Mouse (Mus musculus) midbrain, embryonic 16.5 days (tissue): ENCODE data around the gene Gm28038. TPM values are rescaled to one million over a fixed set of nuclear protein-coding genes. Genes with fewer than 3 reads are reported as not detected.

Experiments
- ATAC-seq: fragments of 200-750 bp; cut with Nextera tagmentation; 2 replicates; pipeline ENCODE4 v1.8.0; 2017; ENCODE audit warnings: moderate TSS enrichment
- H3K27ac ChIP-seq: fragments of 300-500 bp; sonication (generic); 2 replicates; pipeline ENCODE4 v1.5.1; 2014; ENCODE audit warnings: mild to moderate bottlenecking, low read length, mixed read lengths
- H3K27me3 ChIP-seq: fragments of 300-500 bp; sonication (generic); 2 replicates; pipeline ENCODE4 v1.6.1; 2014; ENCODE audit warnings: low read depth, low read length, mixed read lengths; ENCODE audit not compliant: control insufficient read depth, insufficient read depth
- H3K36me3 ChIP-seq: fragments of 300-500 bp; sonication (generic); 2 replicates; pipeline ENCODE4 v1.6.1; 2014; ENCODE audit warnings: mild to moderate bottlenecking, low read length, moderate library complexity, mixed read lengths; ENCODE audit not compliant: control insufficient read depth, insufficient read depth
- H3K4me1 ChIP-seq: fragments of 300-500 bp; sonication (generic); 2 replicates; pipeline ENCODE4 v1.6.1; 2014; ENCODE audit warnings: mild to moderate bottlenecking, low read length, mixed read lengths; ENCODE audit not compliant: control insufficient read depth, insufficient read depth
- H3K4me2 ChIP-seq: fragments of 300-500 bp; sonication (generic); 2 replicates; pipeline ENCODE4 v1.6.1; 2014; ENCODE audit warnings: mild to moderate bottlenecking, low read length, mixed read lengths
- H3K4me3 ChIP-seq: fragments of 300-500 bp; sonication (generic); 2 replicates; pipeline ENCODE4 v1.5.1; 2014; ENCODE audit warnings: low read depth, mild to moderate bottlenecking, low read length, moderate library complexity, mixed read lengths
- H3K9ac ChIP-seq: fragments of 300-500 bp; sonication (generic); 2 replicates; pipeline ENCODE4 v1.6.1; 2014; ENCODE audit warnings: low read depth, low read length, mixed read lengths
- H3K9me3 ChIP-seq: fragments of 300-500 bp; sonication (generic); replicated peaks from 2 replicates; pipeline ENCODE4 v1.6.1; 2014; ENCODE audit warnings: mild to moderate bottlenecking, low read length, mixed read lengths; ENCODE audit not compliant: control insufficient read depth, poor library complexity, severe bottlenecking
- WGBS: fragments of 180-500 bp; shearing (Covaris S2); extraction: QIAGEN DNeasy Blood & Tissue Kit; methylation state at CpG from one replicate; pipeline ENCODE4 v1.1.7; 2014; 5-methylcytosine and 5-hydroxymethylcytosine counted together
- polyA plus RNA-seq: library from polyadenylated mRNA; unstranded; fragments of >200 nt; fragmentation: Nextera tagmentation; extraction: Ambion mirVana; gene quantifications from 2 replicates; pipeline ENCODE4 v1.2.1, GENCODE M21; 2015

Gm28038 gene
- polyA plus RNA-seq: not detected in 2 replicates

GRCm38 (mm10) chr2:30280743-30281142 lies at the start of gene Gm28038:
Gm28038 (plus strand) TSS chr2:30281043.
- H3K9me3 ChIP-seq: no peaks in the 10 kb centered on the region
- H3K9ac ChIP-seq: no peak within 1 kb of the TSS
- peaks cover 8% of the 10 kb centered on the region for H3K4me1 ChIP-seq
- no peak within 1 kb of the TSS for H3K4me3 ChIP-seq
- 95% methylated on average over 11 of the region's 11 CpGs for WGBS
- ATAC-seq: no peak
- no peak within 1 kb of the TSS for H3K4me2 ChIP-seq
- no peak within 1 kb of the TSS for H3K27ac ChIP-seq
- no peaks in the 10 kb centered on the region for H3K27me3 ChIP-seq
- H3K36me3 ChIP-seq: peaks cover 4% of the 10 kb centered on the region; the same call in 1 of the 2 replicates

DNA sequence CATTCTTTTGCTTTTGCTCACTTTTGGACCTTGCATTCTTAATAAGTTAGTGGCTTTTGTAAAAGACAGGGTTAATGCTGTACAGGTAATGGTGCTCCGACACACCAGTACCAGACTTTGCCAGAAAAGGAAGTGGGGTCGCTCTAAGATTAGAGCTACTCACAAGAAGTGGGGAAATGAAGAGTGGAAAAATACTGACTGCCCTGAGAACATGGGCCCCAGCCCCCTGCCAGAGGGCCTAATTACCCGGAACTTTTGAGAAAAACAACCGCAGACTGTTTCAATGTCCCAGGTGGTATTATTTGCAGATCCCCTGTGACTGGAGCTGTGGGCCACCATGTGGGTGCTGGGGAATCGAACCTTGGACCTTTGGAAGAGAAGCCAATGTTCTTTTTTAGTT lies 45.2 kb upstream of the Gm28038 start:
- WGBS: 90% methylated on average over 5 of the region's 5 CpGs
- Histone ChIP-seq H3K4me3 (no peak overlapping the region), H3K4me2 (no peak overlapping the region), H3K9ac (no peak overlapping the region), H3K9me3 (no peaks in the 10 kb centered on the region), H3K36me3 (no peaks in the 10 kb centered on the region), H3K27me3 (no peaks in the 10 kb centered on the region), H3K4me1 (peaks cover 20% of the 10 kb centered on the region), H3K27ac (no peak overlapping the region)
- no peak for ATAC-seq

DNA sequence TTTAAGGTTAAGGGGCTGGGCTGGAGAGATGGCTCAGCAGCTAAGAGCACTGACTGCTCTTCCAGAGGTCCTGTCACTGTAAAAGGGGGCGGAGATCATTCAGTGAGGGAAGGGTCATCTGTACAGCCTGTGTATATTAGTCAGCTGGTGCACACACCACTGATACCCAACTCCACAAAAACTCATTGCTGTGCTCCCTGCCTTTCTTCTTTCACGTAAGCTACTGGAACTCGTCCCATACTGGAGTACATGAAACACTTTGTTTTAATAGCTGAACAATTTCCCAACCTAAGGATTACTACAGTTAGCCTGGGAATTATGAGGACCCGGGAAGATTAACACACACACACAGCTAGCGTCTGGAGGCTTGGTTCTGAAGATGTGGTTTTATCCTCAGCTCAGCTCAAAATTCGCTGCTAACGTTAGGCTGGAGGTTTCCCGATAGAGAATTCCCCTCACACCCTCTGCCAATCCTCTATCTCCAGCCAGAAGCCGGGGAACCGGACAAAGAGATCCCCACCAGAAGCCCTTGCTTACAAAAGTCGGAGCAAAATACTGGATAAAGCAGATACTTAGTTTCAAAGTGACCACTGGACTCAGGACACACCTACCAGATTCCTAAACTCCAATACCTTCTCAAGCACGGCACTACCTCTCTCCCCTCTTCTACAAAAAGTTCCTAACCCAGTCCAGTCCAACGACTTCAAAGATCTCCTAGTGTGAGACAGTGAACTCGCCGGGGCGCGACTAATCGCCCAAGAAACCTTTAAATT lies 44.2 kb upstream of the Gm28038 start:
- no peaks in the 10 kb centered on the region for H3K9me3 ChIP-seq
- peak overlapping the region; percentile 60 for H3K4me3 ChIP-seq
- peak overlapping the region; percentile 65 for H3K4me2 ChIP-seq
- H3K9ac ChIP-seq: peak overlapping the region; percentile 65
- 3% methylated on average over 18 of the region's 18 CpGs for WGBS
- H3K36me3 ChIP-seq: no peaks in the 10 kb centered on the region
- H3K27me3 ChIP-seq: no peaks in the 10 kb centered on the region
- no peak; the same call in 1 of the 2 replicates for ATAC-seq
- H3K4me1 ChIP-seq: peaks cover 20% of the 10 kb centered on the region
- H3K27ac ChIP-seq: peak overlapping the region; percentile 89

DNA sequence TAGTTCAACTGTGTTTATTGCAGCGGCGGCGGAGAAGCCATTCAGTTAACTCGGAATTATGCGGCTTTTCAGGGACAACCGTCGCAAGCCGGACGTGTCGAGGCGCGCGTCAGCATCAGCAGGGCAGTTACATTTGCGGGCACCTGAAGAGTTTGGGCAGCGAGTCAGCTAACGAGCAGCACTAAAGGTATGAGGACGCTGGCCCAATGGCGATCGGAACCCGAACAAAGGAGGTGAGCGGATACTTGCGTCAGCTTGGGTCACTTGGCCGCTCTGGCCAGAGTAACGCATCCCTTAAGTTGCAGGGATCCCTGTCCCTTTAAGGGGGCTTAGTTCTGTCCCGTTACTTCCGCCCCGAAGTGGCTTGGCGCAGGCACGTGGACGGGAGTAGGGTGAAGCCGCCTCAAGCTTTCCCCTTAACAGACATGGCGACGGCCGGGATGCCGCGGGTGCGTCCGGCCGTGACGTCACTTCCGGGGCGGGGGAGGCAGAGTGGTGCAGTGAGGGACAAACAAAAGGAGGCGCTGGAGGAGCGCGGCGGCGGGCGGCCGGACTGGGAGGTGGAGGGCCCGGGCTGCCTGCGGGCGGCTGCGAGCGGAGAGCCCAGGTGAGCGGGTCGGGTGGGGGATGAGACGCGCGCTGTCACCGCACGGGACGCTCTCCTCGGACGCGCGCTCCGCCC lies 43.5 kb upstream of the Gm28038 start, which contains the start of gene Lrrc8a:
Gene Lrrc8a (plus strand): TSS at position 517 of the 682 bp plus-strand sequence.
- H3K9ac ChIP-seq: peak within 1 kb of the TSS; percentile 87
- no peaks in the 10 kb centered on the region for H3K36me3 ChIP-seq
- H3K27ac ChIP-seq: peak within 1 kb of the TSS; percentile 89
- H3K4me3 ChIP-seq: peak within 1 kb of the TSS; percentile 60
- H3K9me3 ChIP-seq: no peaks in the 10 kb centered on the region
- peaks cover 20% of the 10 kb centered on the region for H3K4me1 ChIP-seq
- H3K4me2 ChIP-seq: peak within 1 kb of the TSS; percentile 95
- no peaks in the 10 kb centered on the region for H3K27me3 ChIP-seq
- ATAC-seq: peak; percentile 98
- WGBS: under 1% methylated on average over 61 of the region's 67 CpGs

GRCm38 (mm10) chr2:30237881-30238280 lies 43.0 kb upstream of the Gm28038 start:
- Histone ChIP-seq H3K4me3 (peak overlapping the region; percentile 60), H3K36me3 (0 out of 2 replicates have a peak, but pooled peaks cover 2% of the 10 kb centered on the region), H3K27me3 (no peaks in the 10 kb centered on the region), H3K4me2 (peak overlapping the region; percentile 95), H3K4me1 (peaks cover 20% of the 10 kb centered on the region), H3K27ac (peak overlapping the region; percentile 89), H3K9ac (peak overlapping the region; percentile 87), H3K9me3 (no peaks in the 10 kb centered on the region)
- peak; percentile 89 for ATAC-seq
- WGBS: 0% methylated on average over 38 of the region's 42 CpGs

GRCm38 (mm10) chr2:30238906-30239465 lies 41.9 kb upstream of the Gm28038 start:
- no peak for ATAC-seq

GRCm38 (mm10) chr2:30239777-30240176 lies 41.1 kb upstream of the Gm28038 start:
- no peak overlapping the region for H3K4me3 ChIP-seq
- H3K27ac ChIP-seq: no peak overlapping the region
- no peak for ATAC-seq
- no peak overlapping the region; the same call in 1 of the 2 replicates for H3K4me2 ChIP-seq
- 0 out of 2 replicates have a peak overlapping the region, but pooled peaks have one; percentile 87 for H3K9ac ChIP-seq
- H3K27me3 ChIP-seq: no peaks in the 10 kb centered on the region
- peaks cover 20% of the 10 kb centered on the region for H3K4me1 ChIP-seq
- 82% methylated on average over 4 of the region's 4 CpGs for WGBS
- no peaks in the 10 kb centered on the region for H3K9me3 ChIP-seq
- H3K36me3 ChIP-seq: peaks cover 7% of the 10 kb centered on the region

More at GRCm38 (mm10) chr2:30238906-30239465, 41.9 kb upstream of the Gm28038 start:
- 78% methylated on average over 3 of the region's 3 CpGs for WGBS
- peaks cover 20% of the 10 kb centered on the region for H3K4me1 ChIP-seq
- H3K27ac ChIP-seq: no peak overlapping the region
- H3K27me3 ChIP-seq: no peaks in the 10 kb centered on the region
- H3K4me2 ChIP-seq: peak overlapping the region; percentile 95
- H3K36me3 ChIP-seq: peaks cover 7% of the 10 kb centered on the region; the same call in 1 of the 2 replicates
- H3K9me3 ChIP-seq: no peaks in the 10 kb centered on the region
- H3K9ac ChIP-seq: peak overlapping the region; percentile 87
- H3K4me3 ChIP-seq: peak overlapping the region; percentile 60

DNA sequence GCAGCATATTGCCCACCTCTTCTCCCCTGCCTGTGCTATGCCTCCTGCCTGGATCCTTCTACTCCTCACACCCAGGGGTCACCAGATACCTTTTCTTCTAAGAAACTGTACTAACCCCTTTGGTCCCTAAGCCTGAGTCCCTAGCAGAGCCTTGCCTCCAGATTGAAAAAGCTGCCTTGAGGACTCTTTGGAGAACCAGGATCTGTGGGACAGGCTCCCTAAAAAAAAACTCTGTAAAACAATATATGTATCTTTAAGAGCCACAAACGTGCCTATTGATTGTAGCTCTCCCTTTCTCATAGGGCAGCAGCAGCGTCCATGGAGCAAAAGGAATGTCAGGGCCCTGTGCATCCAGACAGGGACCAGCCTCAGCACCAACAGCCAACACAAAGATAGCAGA lies 40.6 kb upstream of the Gm28038 start, which contains the start of gene Gm28035:
Gene Gm28035 (plus strand): TSS at position 301 of the 400 bp plus-strand sequence.
- Histone ChIP-seq H3K36me3 (peaks cover 7% of the 10 kb centered on the region), H3K4me2 (peak within 1 kb of the TSS; percentile 95; the same call in 1 of the 2 replicates), H3K27me3 (no peaks in the 10 kb centered on the region), H3K4me3 (no peak within 1 kb of the TSS), H3K27ac (no peak within 1 kb of the TSS), H3K9me3 (no peaks in the 10 kb centered on the region), H3K9ac (0 out of 2 replicates have a peak within 1 kb of the TSS, but pooled peaks have one; percentile 87), H3K4me1 (peaks cover 20% of the 10 kb centered on the region)
- WGBS: 86% methylated on average over 2 of the region's 2 CpGs
- ATAC-seq: no peak
